Comparison of ENCODE assay signal across 9 mouse cellular contexts in genomic region chr4:124943022-124943421, GRCm38 (mm10). TPM values are rescaled to one million over a fixed set of nuclear protein-coding genes. Genes with fewer than 3 reads are reported as not detected.
DNase-seq lines count a peak whose midpoint lies in the region; ATAC-seq and TF ChIP-seq lines count a peak whose summit lies in the region.
"Had no signal": no experiment of that assay in that cellular context is flagged by ENCODE, and none has a peak within 500 bp of the region (broad histone marks: within the 10 kb centered on the region; RNA-seq: fewer than 3 reads in every experiment).

No protein-coding gene starts in this region.

- peak; percentile 85; the same call in 1 of the 2 replicates for TF ChIP-seq CTCF in testis, adult 2 months (IDR thresholded peaks at IDR 0.05; ENCODE audit: control insufficient read depth, insufficient read depth, insufficient replicate concordance, low read depth, low read length)
- TF ChIP-seq CTCF in thymus, adult 2 months (IDR thresholded peaks at IDR 0.05; ENCODE audit: borderline replicate concordance, control insufficient read depth, extremely low read depth, insufficient read depth, low read length, poor library complexity) = peak; percentile 71; the same call in 1 of the 2 replicates

- 5% methylated on average over 4 of the region's 4 CpGs for WGBS in intestine, embryonic 16.5 days
- 8% methylated on average over 4 of the region's 4 CpGs for WGBS in limb, embryonic 11.5 days
- WGBS in neural tube, embryonic 13.5 days = 10% methylated on average over 4 of the region's 4 CpGs
- WGBS in thymus, adult 2 months = 0% methylated on average over 4 of the region's 4 CpGs

- no peaks in the 10 kb centered on the region for H3K9me3 ChIP-seq in intestine, embryonic 16.5 days (ENCODE audit: control insufficient read depth, low read length)
- H3K9me3 ChIP-seq in limb, embryonic 11.5 days (ENCODE audit: control insufficient read depth, low read length) = no peaks in the 10 kb centered on the region
- H3K9me3 ChIP-seq in neural tube, embryonic 13.5 days = no peaks in the 10 kb centered on the region
- H3K9me3 ChIP-seq: heart, embryonic 13.5 days had no signal

- DNase-seq in testis, postnatal 14 days (ENCODE audit: low spot score) = no peak
- peak; percentile 78 for DNase-seq in c-Kit-positive CD71-positive TER-119-positive erythroid progenitor cells, embryonic 14.5 days (ENCODE audit: low spot score)
- peak; percentile 48 to 80 for DNase-seq in frontal cortex, postnatal 14 days (ENCODE audit: low spot score in 2 of 2)
- peak; percentile 95 for DNase-seq in limb, embryonic 11.5 days (ENCODE audit: low spot score)
- peak; percentile 80 for DNase-seq in thymus, adult 2 months

- peak; percentile 26; the same call in 1 of the 2 replicates for ATAC-seq in intestine, embryonic 16.5 days
- ATAC-seq in limb, embryonic 11.5 days (ENCODE audit: insufficient number of reproducible peaks, low FRiP score, low TSS enrichment, low read depth) = no peak
- ATAC-seq in neural tube, embryonic 13.5 days (ENCODE audit: low read depth) = peak; percentile 70

- no peak overlapping the region for H3K27ac ChIP-seq in testis, adult 2 months (ENCODE audit: control insufficient read depth, insufficient read depth, low read depth, low read length)
- H3K27ac ChIP-seq in intestine, embryonic 16.5 days (ENCODE audit: low read length) = no peak overlapping the region
- H3K27ac ChIP-seq in limb, embryonic 11.5 days (replicated peaks; ENCODE audit: low read depth, low read length) = no peak overlapping the region
- H3K27ac ChIP-seq in neural tube, embryonic 13.5 days (replicated peaks) = no peak overlapping the region
- no peak overlapping the region for H3K27ac ChIP-seq in thymus, adult 2 months (ENCODE audit: control insufficient read depth, insufficient read depth, low read length)
- H3K27ac ChIP-seq: heart, embryonic 13.5 days had no signal

- peaks cover 5% of the 10 kb centered on the region for H3K36me3 ChIP-seq in testis, adult 2 months (ENCODE audit: control insufficient read depth, insufficient read depth, low read length)
- no peaks in the 10 kb centered on the region; the same call in 1 of the 2 replicates for H3K36me3 ChIP-seq in intestine, embryonic 16.5 days (ENCODE audit: control insufficient read depth, insufficient read depth, low read length)
- peaks cover 8% of the 10 kb centered on the region; the same call in 1 of the 2 replicates for H3K36me3 ChIP-seq in limb, embryonic 11.5 days (ENCODE audit: control insufficient read depth, insufficient read depth, low read length)
- peaks cover 36% of the 10 kb centered on the region for H3K36me3 ChIP-seq in neural tube, embryonic 13.5 days
- no peaks in the 10 kb centered on the region for H3K36me3 ChIP-seq in thymus, adult 2 months (ENCODE audit: control insufficient read depth, insufficient read depth, low read length)

- no peak overlapping the region for H3K4me2 ChIP-seq in intestine, embryonic 16.5 days (ENCODE audit: low read depth, low read length)
- no peak overlapping the region for H3K4me2 ChIP-seq in limb, embryonic 11.5 days (ENCODE audit: low read depth, severe bottlenecking)
- H3K4me2 ChIP-seq in neural tube, embryonic 13.5 days = no peak overlapping the region
- H3K4me2 ChIP-seq: heart, embryonic 13.5 days had no signal

- no peak overlapping the region for H3K4me3 ChIP-seq in testis, adult 2 months (ENCODE audit: control insufficient read depth, low read depth, low read length)
- H3K4me3 ChIP-seq in intestine, embryonic 16.5 days (ENCODE audit: low read length) = no peak overlapping the region
- H3K4me3 ChIP-seq in limb, embryonic 11.5 days (ENCODE audit: low read depth, low read length) = no peak overlapping the region
- no peak overlapping the region for H3K4me3 ChIP-seq in neural tube, embryonic 13.5 days
- H3K4me3 ChIP-seq in thymus, adult 2 months (ENCODE audit: control insufficient read depth, insufficient read depth, low read length) = no peak overlapping the region
- H3K4me3 ChIP-seq: heart, embryonic 13.5 days had no signal

- no peak for TF ChIP-seq POLR2A in testis, adult 2 months (IDR thresholded peaks at IDR 0.05; ENCODE audit: control insufficient read depth, low read depth, low read length)
- no peak for TF ChIP-seq POLR2A in thymus, adult 2 months (IDR thresholded peaks at IDR 0.05; ENCODE audit: control insufficient read depth, extremely low read depth, insufficient read depth, low read length, poor library complexity)

- H3K4me1 ChIP-seq in testis, adult 2 months (ENCODE audit: control insufficient read depth, insufficient read depth, low read length) = no peaks in the 10 kb centered on the region
- H3K4me1 ChIP-seq in intestine, embryonic 16.5 days (ENCODE audit: control insufficient read depth, insufficient read depth, low read length) = no peaks in the 10 kb centered on the region
- no peaks in the 10 kb centered on the region; the same call in 1 of the 2 replicates for H3K4me1 ChIP-seq in limb, embryonic 11.5 days (ENCODE audit: control insufficient read depth, insufficient read depth, low read length)
- peaks cover 5% of the 10 kb centered on the region for H3K4me1 ChIP-seq in neural tube, embryonic 13.5 days (replicated peaks)
- no peaks in the 10 kb centered on the region for H3K4me1 ChIP-seq in thymus, adult 2 months (replicated peaks; ENCODE audit: control insufficient read depth, insufficient read depth, low read length)

- no peaks in the 10 kb centered on the region for H3K27me3 ChIP-seq in testis, adult 2 months (ENCODE audit: control insufficient read depth, insufficient read depth, low read length)
- no peaks in the 10 kb centered on the region for H3K27me3 ChIP-seq in intestine, embryonic 16.5 days (replicated peaks; ENCODE audit: control insufficient read depth, insufficient read depth, low read length)
- peaks cover 16% of the 10 kb centered on the region for H3K27me3 ChIP-seq in limb, embryonic 11.5 days (ENCODE audit: control insufficient read depth, insufficient read depth, low read length)
- H3K27me3 ChIP-seq in neural tube, embryonic 13.5 days = no peaks in the 10 kb centered on the region
- H3K27me3 ChIP-seq in thymus, adult 2 months (ENCODE audit: control insufficient read depth, insufficient read depth, low read length) = no peaks in the 10 kb centered on the region
- H3K27me3 ChIP-seq: heart, embryonic 13.5 days had no signal

- no peak overlapping the region for H3K9ac ChIP-seq in intestine, embryonic 16.5 days (ENCODE audit: low read depth, low read length)
- no peak overlapping the region for H3K9ac ChIP-seq in limb, embryonic 11.5 days (ENCODE audit: low read length)
- no peak overlapping the region for H3K9ac ChIP-seq in neural tube, embryonic 13.5 days

RNA-seq across cellular contexts. Expression of gene Cdca8, which starts 3.9 kb away (rescaled TPM):
- 45.5 and 47.0 TPM in 2 replicates for polyA plus RNA-seq in testis, adult 2 months (2012; rRNA removed)
- polyA plus RNA-seq in intestine, embryonic 16.5 days (2015; fragmentation: Nextera tagmentation; extraction: Ambion mirVana) = 105 and 126 TPM in 2 replicates
- polyA plus RNA-seq in limb, embryonic 11.5 days (2014; fragmentation: Nextera tagmentation; extraction: Ambion mirVana) = 210 and 223 TPM in 2 replicates
- polyA plus RNA-seq in neural tube, embryonic 13.5 days (2015; fragmentation: Nextera tagmentation; extraction: Ambion mirVana) = 30.1 and 38.2 TPM in 2 replicates
- 79.4 and 102 TPM in 2 replicates for polyA plus RNA-seq in thymus, adult 2 months (2012; rRNA removed)

RNA-seq across cellular contexts. Expression of gene 9930104L06Rik, which starts 6.2 kb away (rescaled TPM):
- 7.1 and 8.0 TPM in 2 replicates for polyA plus RNA-seq in testis, adult 2 months (2012; rRNA removed)
- polyA plus RNA-seq in intestine, embryonic 16.5 days (2015; fragmentation: Nextera tagmentation; extraction: Ambion mirVana) = 9.1 and 9.3 TPM in 2 replicates
- 4.9 and 5.1 TPM in 2 replicates for polyA plus RNA-seq in limb, embryonic 11.5 days (2014; fragmentation: Nextera tagmentation; extraction: Ambion mirVana)
- polyA plus RNA-seq in neural tube, embryonic 13.5 days (2015; fragmentation: Nextera tagmentation; extraction: Ambion mirVana) = 13.3 and 17.1 TPM in 2 replicates
- 18.3 and 21.6 TPM in 2 replicates for polyA plus RNA-seq in thymus, adult 2 months (2012; rRNA removed)

RNA-seq across cellular contexts. Expression of gene Rspo1, which starts 43.2 kb away (rescaled TPM):
- 1.1 and 1.7 TPM in 2 replicates for polyA plus RNA-seq in testis, adult 2 months (2012; rRNA removed)
- polyA plus RNA-seq in intestine, embryonic 16.5 days (2015; fragmentation: Nextera tagmentation; extraction: Ambion mirVana) = 6.0 and 8.0 TPM in 2 replicates
- 3.1 and 5.1 TPM in 2 replicates for polyA plus RNA-seq in limb, embryonic 11.5 days (2014; fragmentation: Nextera tagmentation; extraction: Ambion mirVana)
- polyA plus RNA-seq in neural tube, embryonic 13.5 days (2015; fragmentation: Nextera tagmentation; extraction: Ambion mirVana) = 1.5 and 1.7 TPM in 2 replicates
- polyA plus RNA-seq in thymus, adult 2 months (2012; rRNA removed) = 2.2 and 2.3 TPM in 2 replicates
